Comparison of ENCODE assay signal across 8 mouse cellular contexts in genomic region chr14:46723828-46724227, GRCm38 (mm10). TPM values are rescaled to one million over a fixed set of nuclear protein-coding genes. Genes with fewer than 3 reads are reported as not detected.
A peak's percentile ranks its signal among the peaks of the same experiment; 100 is the strongest.
DNase-seq lines count a peak whose midpoint lies in the region; ATAC-seq and TF ChIP-seq lines count a peak whose summit lies in the region.

No protein-coding gene starts in this region.

- no peaks in the 10 kb centered on the region for H3K27me3 ChIP-seq in Patski
- H3K27me3 ChIP-seq in embryonic facial prominence, embryonic 13.5 days = peaks cover 17% of the 10 kb centered on the region; the same call in 1 of the 2 replicates
- H3K27me3 ChIP-seq in limb, embryonic 13.5 days = peaks cover 7% of the 10 kb centered on the region
- no peaks in the 10 kb centered on the region; the same call in 1 of the 2 replicates for H3K27me3 ChIP-seq in heart, embryonic 11.5 days (ENCODE audit: control insufficient read depth, insufficient read depth, low read length)

- H3K27ac ChIP-seq in embryonic facial prominence, embryonic 13.5 days = peak overlapping the region; percentile 33; the same call in 1 of the 2 replicates
- H3K27ac ChIP-seq in limb, embryonic 13.5 days = peak overlapping the region; percentile 6; the same call in 1 of the 2 replicates
- H3K27ac ChIP-seq in heart, embryonic 11.5 days (ENCODE audit: low read depth, low read length) = no peak overlapping the region

- ATAC-seq in Patski = no peak
- ATAC-seq in embryonic facial prominence, embryonic 13.5 days (ENCODE audit: insufficient number of reproducible peaks, insufficient read depth, low FRiP score, low TSS enrichment, low read depth) = no peak
- ATAC-seq in limb, embryonic 13.5 days (ENCODE audit: low FRiP score, low read depth) = peak; percentile 38; the same call in 1 of the 2 replicates
- no peak for ATAC-seq in heart, embryonic 11.5 days (replicated peaks; ENCODE audit: insufficient number of reproducible peaks, low FRiP score, low TSS enrichment)

- no peak overlapping the region for H3K4me2 ChIP-seq in embryonic facial prominence, embryonic 13.5 days
- H3K4me2 ChIP-seq in limb, embryonic 13.5 days (replicated peaks) = no peak overlapping the region
- no peak overlapping the region for H3K4me2 ChIP-seq in heart, embryonic 11.5 days

- POLR2A ChIA-PET in Patski (lab: Charles Lee) = no interaction called here

- H3K9me3 ChIP-seq in embryonic facial prominence, embryonic 13.5 days = no peaks in the 10 kb centered on the region
- no peaks in the 10 kb centered on the region for H3K9me3 ChIP-seq in limb, embryonic 13.5 days
- H3K9me3 ChIP-seq in heart, embryonic 11.5 days (replicated peaks; ENCODE audit: control insufficient read depth, low read length) = no peaks in the 10 kb centered on the region

- no peak overlapping the region for H3K4me3 ChIP-seq in embryonic facial prominence, embryonic 13.5 days
- no peak overlapping the region for H3K4me3 ChIP-seq in limb, embryonic 13.5 days
- H3K4me3 ChIP-seq in heart, embryonic 11.5 days (ENCODE audit: low read depth, low read length) = no peak overlapping the region

- intact Hi-C loops in left cerebral cortex, postnatal 25 days (cut with DNase I) = loop anchor here (1.0 to 10.0 kb wide), 4 partner anchors 731 to 1299 kb away; no protein-coding TSS in a partner anchor
- intact Hi-C loops in left cerebral cortex, postnatal 4 days (cut with DNase I) = loop anchor here (10.0 kb wide), 2 partner anchors 849 to 949 kb away; no protein-coding TSS in a partner anchor

- peak; percentile 79 for TF ChIP-seq CTCF in Patski (IDR thresholded peaks at IDR 0.05)

- CTCF ChIA-PET in Patski (lab: Charles Lee) = interaction anchor here (0.8 to 2.0 kb wide), 6 partner anchors 8 to 950 kb away, joined by 3 to 6 read pairs (median 4); no protein-coding TSS in a partner anchor

- peaks cover 27% of the 10 kb centered on the region for H3K4me1 ChIP-seq in embryonic facial prominence, embryonic 13.5 days
- peaks cover 30% of the 10 kb centered on the region for H3K4me1 ChIP-seq in limb, embryonic 13.5 days
- H3K4me1 ChIP-seq in heart, embryonic 11.5 days (ENCODE audit: control insufficient read depth, insufficient read depth, low read length) = no peaks in the 10 kb centered on the region

- in situ Hi-C loops in Patski (cut with MboI; ENCODE audit: low pct_unique_long_range_greater_than_20kb) = loop anchor here (10.0 kb wide), 1 partner anchor 939 kb away; no protein-coding TSS in a partner anchor

- WGBS in embryonic facial prominence, embryonic 13.5 days = 17% methylated on average over 3 of the region's 3 CpGs
- WGBS in limb, embryonic 13.5 days = 23% methylated on average over 3 of the region's 3 CpGs
- WGBS in heart, embryonic 11.5 days (ENCODE audit: insufficient replicate concordance) = 26% methylated on average over 3 of the region's 3 CpGs

- peak; percentile 6 to 43 for DNase-seq in left cerebral cortex, postnatal 25 days (ENCODE audit: low spot score in 2 of 2)
- no peak for DNase-seq in left cerebral cortex, postnatal 4 days
- DNase-seq in Patski (ENCODE audit: low read depth, low spot score) = peak; percentile 22
- DNase-seq in right cerebral cortex, postnatal 14 days = no peak
- no peak for DNase-seq in urinary bladder, postnatal 4 days (ENCODE audit: low spot score in 2 of 2)

- no peaks in the 10 kb centered on the region for H3K36me3 ChIP-seq in embryonic facial prominence, embryonic 13.5 days
- H3K36me3 ChIP-seq in limb, embryonic 13.5 days = no peaks in the 10 kb centered on the region
- no peaks in the 10 kb centered on the region for H3K36me3 ChIP-seq in heart, embryonic 11.5 days (ENCODE audit: control insufficient read depth, insufficient read depth, low read length)

- no peak overlapping the region for H3K9ac ChIP-seq in embryonic facial prominence, embryonic 13.5 days
- H3K9ac ChIP-seq in limb, embryonic 13.5 days = no peak overlapping the region
- H3K9ac ChIP-seq in heart, embryonic 11.5 days (ENCODE audit: low read depth, low read length) = no peak overlapping the region

RNA-seq across cellular contexts. Expression of gene Cdkn3, which starts 36.5 kb away (rescaled TPM):
- 1 to 10 TPM; 1.1 to 1.9 TPM for total RNA-seq in left cerebral cortex, postnatal 25 days (2021)
- 1 to 10 TPM; 3.0 to 5.1 TPM for total RNA-seq in left cerebral cortex, postnatal 4 days (2021)
- 15.0 TPM for polyA plus RNA-seq in Patski (2021)
- 45.6 and 51.3 TPM in 2 replicates for polyA plus RNA-seq in embryonic facial prominence, embryonic 13.5 days (2015; fragmentation: Nextera tagmentation; extraction: Ambion mirVana)
- polyA plus RNA-seq in limb, embryonic 13.5 days (2015; fragmentation: Nextera tagmentation; extraction: Ambion mirVana) = 43.6 and 48.5 TPM in 2 replicates
- 45.4 and 59.4 TPM in 2 replicates for polyA plus RNA-seq in heart, embryonic 11.5 days (2014; fragmentation: Nextera tagmentation; extraction: Ambion mirVana)

Comparison
In these comparisons a context has a peak if more than half of its experiments do, and no peak if none do; other contexts are left out.
1. DNase-seq: peak in left cerebral cortex, postnatal 25 days (2 of 2) and Patski (single experiment); none in left cerebral cortex, postnatal 4 days (single experiment), right cerebral cortex, postnatal 14 days (single experiment) and urinary bladder, postnatal 4 days (0 of 2).